Mouse (Mus musculus): Measurements from ENCODE around the gene Rnf169. TPM values are rescaled to one million over a fixed set of nuclear protein-coding genes. Genes with fewer than 3 reads are reported as not detected.

The Rnf169 gene
- polyA plus RNA-seq, 1 experiment from 2014 or later, result 2.8 TPM

GRCm38 (mm10) chr7:99891471-99891870, 88.8 kb downstream of the Rnf169 start:
- H3K4me2 ChIP-seq (ENCODE audit: low read depth, low read length), result no peak overlapping the region
- no peak for DNase-seq
- no peak overlapping the region for H3K9ac ChIP-seq (replicated peaks)
- H3K27me3 ChIP-seq (ENCODE audit: insufficient read depth, low read length), result no peaks in the 10 kb centered on the region
- 30% methylated on average over 3 of the region's 3 CpGs for WGBS (ENCODE audit: insufficient replicate concordance)
- H3K4me3 ChIP-seq (ENCODE audit: low read depth, low read length), result no peak overlapping the region
- no peaks in the 10 kb centered on the region for H3K4me1 ChIP-seq (ENCODE audit: insufficient read depth)
- TF ChIP-seq EP300 (IDR thresholded peaks at IDR 0.05; ENCODE audit: low read depth) (no peak), CTCF (IDR thresholded peaks at IDR 0.05; ENCODE audit: low read depth) (no peak)
- no peak for ATAC-seq
- H3K27ac ChIP-seq (ENCODE audit: low read depth), result no peak overlapping the region
- H3K9me3 ChIP-seq (ENCODE audit: low read length), result no peaks in the 10 kb centered on the region
- H3K36me3 ChIP-seq (replicated peaks; ENCODE audit: insufficient read depth, low read length), result no peaks in the 10 kb centered on the region

- DNase-seq (no peak), ATAC-seq (no peak)
- no peak overlapping the region for H3K27ac ChIP-seq (ENCODE audit: low read depth)
- no peaks in the 10 kb centered on the region for H3K27me3 ChIP-seq (ENCODE audit: insufficient read depth, low read length)
- no peaks in the 10 kb centered on the region for H3K4me1 ChIP-seq (ENCODE audit: insufficient read depth)
- no peaks in the 10 kb centered on the region for H3K9me3 ChIP-seq (ENCODE audit: low read length)
- no peak overlapping the region for H3K4me2 ChIP-seq (ENCODE audit: low read depth, low read length)
- H3K36me3 ChIP-seq (replicated peaks; ENCODE audit: insufficient read depth, low read length), result no peaks in the 10 kb centered on the region
- WGBS (ENCODE audit: insufficient replicate concordance), result 63% methylated on average over 3 of the region's 3 CpGs
- H3K4me3 ChIP-seq (ENCODE audit: low read depth, low read length), result no peak overlapping the region
- no peak for TF ChIP-seq CTCF (IDR thresholded peaks at IDR 0.05; ENCODE audit: low read depth)
- no peak overlapping the region for H3K9ac ChIP-seq (replicated peaks)
These were observed 90.0 kb downstream of the Rnf169 start for GRCm38 (mm10) chr7:99890168-99890755.

- TF ChIP-seq CTCF (IDR thresholded peaks at IDR 0.05; ENCODE audit: low read depth) (peak; percentile 57), EP300 (IDR thresholded peaks at IDR 0.05; ENCODE audit: low read depth) (no peak)
- Histone ChIP-seq H3K9ac (replicated peaks) (no peak overlapping the region), H3K36me3 (replicated peaks; ENCODE audit: insufficient read depth, low read length) (no peaks in the 10 kb centered on the region), H3K9me3 (ENCODE audit: low read length) (no peaks in the 10 kb centered on the region), H3K27me3 (ENCODE audit: insufficient read depth, low read length) (no peaks in the 10 kb centered on the region), H3K4me3 (ENCODE audit: low read depth, low read length) (no peak overlapping the region), H3K27ac (ENCODE audit: low read depth) (no peak overlapping the region), H3K4me2 (ENCODE audit: low read depth, low read length) (no peak overlapping the region), H3K4me1 (ENCODE audit: insufficient read depth) (no peaks in the 10 kb centered on the region)
- 27% methylated on average over 10 of the region's 10 CpGs for WGBS (ENCODE audit: insufficient replicate concordance)
- DNase-seq (peak; percentile 24), ATAC-seq (no peak)
These were observed 90.9 kb downstream of the Rnf169 start for GRCm38 (mm10) chr7:99889175-99889880.

- no peak overlapping the region for H3K27ac ChIP-seq (ENCODE audit: low read depth)
- no peaks in the 10 kb centered on the region for H3K9me3 ChIP-seq (ENCODE audit: low read length)
- DNase-seq (no peak), ATAC-seq (no peak)
- H3K4me2 ChIP-seq (ENCODE audit: low read depth, low read length), result no peak overlapping the region
- TF ChIP-seq CTCF (IDR thresholded peaks at IDR 0.05; ENCODE audit: low read depth) (no peak), EP300 (IDR thresholded peaks at IDR 0.05; ENCODE audit: low read depth) (no peak)
- no peak overlapping the region for H3K9ac ChIP-seq (replicated peaks)
- no peaks in the 10 kb centered on the region for H3K4me1 ChIP-seq (ENCODE audit: insufficient read depth)
- no peaks in the 10 kb centered on the region for H3K27me3 ChIP-seq (ENCODE audit: insufficient read depth, low read length)
- no peak overlapping the region for H3K4me3 ChIP-seq (ENCODE audit: low read depth, low read length)
- no peaks in the 10 kb centered on the region for H3K36me3 ChIP-seq (replicated peaks; ENCODE audit: insufficient read depth, low read length)
These were observed 92.5 kb downstream of the Rnf169 start for GRCm38 (mm10) chr7:99887743-99888142.

- H3K4me2 ChIP-seq (ENCODE audit: low read depth, low read length), result no peak overlapping the region
- H3K9ac ChIP-seq (replicated peaks), result no peak overlapping the region
- no peak overlapping the region for H3K4me3 ChIP-seq (ENCODE audit: low read depth, low read length)
- no peaks in the 10 kb centered on the region for H3K9me3 ChIP-seq (ENCODE audit: low read length)
- DNase-seq, result no peak
- WGBS (ENCODE audit: insufficient replicate concordance), result 50% methylated on average over 2 of the region's 2 CpGs
- no peak for ATAC-seq
- no peaks in the 10 kb centered on the region for H3K27me3 ChIP-seq (ENCODE audit: insufficient read depth, low read length)
- TF ChIP-seq CTCF (IDR thresholded peaks at IDR 0.05; ENCODE audit: low read depth), result no peak
- no peak for TF ChIP-seq EP300 (IDR thresholded peaks at IDR 0.05; ENCODE audit: low read depth)
- H3K36me3 ChIP-seq (replicated peaks; ENCODE audit: insufficient read depth, low read length), result no peaks in the 10 kb centered on the region
- no peaks in the 10 kb centered on the region for H3K4me1 ChIP-seq (ENCODE audit: insufficient read depth)
- no peak overlapping the region for H3K27ac ChIP-seq (ENCODE audit: low read depth)
These were observed 93.0 kb downstream of the Rnf169 start for GRCm38 (mm10) chr7:99887230-99887735.

DNA sequence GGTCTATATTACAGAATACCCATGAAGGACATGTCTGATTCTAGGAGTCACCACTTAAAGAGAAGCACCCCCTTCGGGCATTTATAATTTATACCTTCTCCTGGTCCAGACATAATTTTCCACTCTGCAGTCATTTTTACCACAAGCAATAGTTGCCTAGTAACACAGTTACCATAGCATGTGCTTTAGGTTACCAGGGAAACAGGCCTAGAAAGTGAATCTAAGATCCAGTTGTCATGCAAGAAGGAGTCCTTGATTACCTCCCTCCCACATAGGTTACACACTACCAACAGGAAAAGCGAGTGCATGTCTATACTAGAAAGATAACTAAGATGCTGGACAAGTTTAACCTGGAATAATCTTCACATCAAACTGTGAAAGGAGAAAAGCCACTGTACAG, 102.0 kb downstream of the Rnf169 start:
- ATAC-seq, result no peak
- H3K4me1 ChIP-seq (ENCODE audit: insufficient read depth), result no peaks in the 10 kb centered on the region
- no peak for DNase-seq
- no peaks in the 10 kb centered on the region for H3K36me3 ChIP-seq (replicated peaks; ENCODE audit: insufficient read depth, low read length)
- no peak overlapping the region for H3K27ac ChIP-seq (ENCODE audit: low read depth)
- no peaks in the 10 kb centered on the region for H3K27me3 ChIP-seq (ENCODE audit: insufficient read depth, low read length)
- no peak for TF ChIP-seq EP300 (IDR thresholded peaks at IDR 0.05; ENCODE audit: low read depth)
- TF ChIP-seq CTCF (IDR thresholded peaks at IDR 0.05; ENCODE audit: low read depth), result no peak
- WGBS (ENCODE audit: insufficient replicate concordance), result 74% methylated on average over 2 of the region's 2 CpGs
- H3K9ac ChIP-seq (replicated peaks), result no peak overlapping the region
- no peak overlapping the region for H3K4me3 ChIP-seq (ENCODE audit: low read depth, low read length)
- H3K9me3 ChIP-seq (ENCODE audit: low read length), result no peaks in the 10 kb centered on the region
- no peak overlapping the region for H3K4me2 ChIP-seq (ENCODE audit: low read depth, low read length)

Measured in liver, postnatal 0 days (tissue).